Mouse (Mus musculus): ENCODE measurements around the gene Nol11.

The Nol11 gene

DNA sequence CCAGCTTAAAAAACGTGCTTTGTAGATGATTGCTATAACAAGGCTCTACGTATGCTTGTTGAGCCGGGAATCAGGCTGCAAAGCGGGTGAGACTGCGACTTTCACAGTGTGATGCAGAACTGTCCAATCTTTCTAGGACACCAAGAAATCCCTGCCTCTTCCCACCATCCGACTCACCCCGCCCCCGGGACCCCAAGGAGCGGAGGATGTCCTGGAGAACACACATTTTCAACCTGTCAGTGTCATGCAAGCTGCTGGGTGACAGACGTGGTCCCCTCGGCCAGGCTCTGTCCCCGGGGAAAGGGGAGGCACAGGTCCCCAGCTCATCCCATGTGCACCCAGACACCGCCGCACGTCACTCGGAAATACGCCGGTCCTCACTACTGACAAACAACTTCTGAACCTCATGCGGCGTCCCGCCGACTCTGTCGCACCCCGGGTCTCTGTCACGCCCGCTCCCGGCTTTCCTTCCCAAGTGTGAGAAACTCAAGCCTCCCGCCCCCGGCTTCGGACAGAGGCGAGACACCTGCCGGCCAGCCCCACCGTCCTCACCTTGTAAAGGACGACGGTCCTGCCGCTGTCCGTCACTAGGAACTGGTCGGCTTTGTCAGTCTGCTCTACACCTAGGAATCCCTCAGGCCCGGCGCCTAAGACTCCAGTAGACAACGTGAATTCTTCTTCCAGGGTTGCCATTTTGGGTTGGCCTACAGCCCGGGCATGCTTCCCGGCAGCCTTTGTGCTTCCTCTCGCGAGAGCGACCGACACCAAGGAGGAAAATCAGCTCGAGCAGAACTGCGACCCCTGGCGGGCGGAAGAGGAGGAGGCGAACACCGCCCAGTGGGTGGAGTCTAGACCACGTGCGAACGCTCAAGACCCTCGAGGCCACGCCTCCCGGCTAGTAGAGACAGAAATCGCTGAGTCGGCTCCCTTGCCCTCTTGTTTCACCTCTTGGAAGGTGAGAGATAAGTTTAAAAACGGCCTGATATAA lies at the start of gene Nol11:
Nol11 (minus strand) TSS at position 817 of the 988 bp plus-strand sequence.
- DNase-seq (ENCODE audit: low read depth, low spot score): peak; percentile 99

GRCm38 (mm10) chr11:107238506-107238905 lies 49.3 kb upstream of the Nol11 start:
- DNase-seq (ENCODE audit: low read depth, low spot score): peak; percentile 59

DNA sequence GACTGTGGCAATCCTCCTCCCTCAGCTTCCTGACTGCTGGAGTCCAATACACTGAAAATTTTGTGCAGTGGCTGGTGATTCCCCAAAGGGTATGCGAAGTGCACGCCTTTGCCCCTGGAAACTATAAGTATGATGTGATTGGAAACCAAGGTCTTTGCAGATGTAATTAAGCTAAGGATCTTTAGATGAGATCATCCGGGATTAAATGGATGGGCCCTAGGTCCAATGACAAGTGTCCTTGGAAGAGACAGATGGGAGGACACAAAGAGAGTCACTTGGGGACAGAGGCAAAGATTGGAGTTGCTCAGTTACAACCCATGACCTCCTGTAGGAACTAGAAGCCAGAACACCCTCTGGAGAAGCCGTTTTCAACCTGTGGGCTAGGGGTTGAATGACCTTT lies 48.4 kb upstream of the Nol11 start:
- no peak for DNase-seq (ENCODE audit: low read depth, low spot score)

DNA sequence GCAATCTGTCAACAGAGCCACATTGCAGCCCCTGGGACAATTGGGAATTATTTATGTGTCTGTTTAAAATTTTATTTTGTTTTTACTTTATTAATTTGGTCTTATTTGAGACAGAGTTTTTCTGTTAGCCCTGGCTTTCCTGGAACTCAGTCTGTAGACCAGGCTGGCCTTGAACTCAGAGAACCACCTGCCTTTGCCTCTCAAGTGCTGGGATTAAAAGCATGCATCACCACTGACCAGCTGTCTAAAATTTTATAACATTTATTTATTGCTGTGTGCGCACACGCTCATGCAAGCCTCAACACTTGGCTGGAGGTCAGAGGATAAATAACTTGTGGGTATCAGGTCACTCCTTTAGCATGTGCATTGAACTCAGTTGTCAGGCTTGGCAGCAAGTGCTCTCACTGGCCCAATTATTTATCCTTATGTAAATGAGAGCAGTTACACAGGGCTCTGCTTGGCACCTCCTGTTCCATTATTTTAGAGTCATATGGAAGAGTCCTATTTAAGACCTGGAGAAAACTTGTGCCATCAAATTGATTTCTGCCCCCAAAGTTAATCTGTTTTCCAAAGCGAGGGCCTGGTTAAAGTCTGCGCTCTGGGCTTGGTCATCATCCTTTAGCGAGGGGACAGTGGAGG lies 44.2 kb upstream of the Nol11 start:
- DNase-seq (ENCODE audit: low read depth, low spot score): no peak

GRCm38 (mm10) chr11:107230128-107230527 lies 40.9 kb upstream of the Nol11 start:
- no peak for DNase-seq (ENCODE audit: low read depth, low spot score)

DNA sequence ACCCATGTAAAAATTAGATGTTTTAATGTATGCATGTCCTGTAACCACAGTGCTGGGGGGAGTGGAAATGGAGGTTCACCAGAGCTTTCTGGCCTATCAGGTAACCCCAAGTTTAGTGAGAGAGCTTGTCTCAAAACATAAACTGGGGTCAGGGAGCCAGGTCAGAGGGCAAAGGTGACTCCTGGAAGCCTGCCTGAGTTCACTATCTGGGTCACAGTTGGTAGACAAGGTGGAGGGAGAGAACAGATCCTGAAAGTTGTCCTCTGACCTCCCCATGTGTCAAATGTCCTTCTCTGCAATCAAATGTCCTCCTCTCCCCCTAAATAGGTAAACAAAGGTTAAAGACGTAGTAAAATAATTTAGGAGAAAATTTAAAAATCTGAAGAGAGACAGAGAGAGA lies 37.2 kb upstream of the Nol11 start:
- DNase-seq (ENCODE audit: low read depth, low spot score): no peak

DNA sequence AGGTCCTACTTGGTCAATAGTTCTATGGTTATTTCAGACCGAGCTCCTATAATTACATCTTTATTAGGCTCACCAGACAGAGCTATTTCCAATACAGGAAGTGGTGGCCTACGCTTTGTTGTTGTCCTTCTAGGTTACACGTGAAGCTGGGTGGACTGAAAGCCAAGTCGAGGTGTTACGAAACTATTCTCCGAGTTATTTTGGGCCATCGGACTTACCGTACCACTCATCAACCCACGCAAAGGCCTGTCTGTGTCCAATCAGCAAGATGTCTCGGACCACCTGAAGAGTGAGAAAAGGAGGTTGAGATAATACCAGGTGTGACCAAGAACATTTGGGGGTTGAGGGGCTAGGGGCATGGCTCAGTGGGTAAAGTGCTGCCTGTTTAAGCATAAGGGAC lies 36.8 kb upstream of the Nol11 start:
- DNase-seq (ENCODE audit: low read depth, low spot score): no peak

DNA sequence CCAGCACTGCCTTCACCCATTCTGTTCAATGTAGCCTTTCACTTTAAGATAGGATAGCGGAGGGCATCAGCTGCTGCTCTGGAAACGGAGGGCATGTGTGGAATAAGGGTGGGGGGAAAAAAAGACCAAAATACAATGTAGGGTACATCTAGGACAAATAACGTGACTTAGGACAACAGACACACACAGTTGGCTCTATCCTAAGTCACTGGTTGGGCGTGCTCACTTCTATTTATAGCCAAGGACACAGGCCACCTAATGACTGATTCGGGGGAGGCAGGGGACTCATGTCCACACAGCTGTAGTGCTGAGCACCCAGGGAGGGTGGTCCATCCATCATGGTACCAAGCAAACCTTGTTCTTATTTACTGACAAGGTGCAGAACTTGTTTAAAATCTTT lies 36.1 kb upstream of the Nol11 start:
- no peak for DNase-seq (ENCODE audit: low read depth, low spot score)

DNA sequence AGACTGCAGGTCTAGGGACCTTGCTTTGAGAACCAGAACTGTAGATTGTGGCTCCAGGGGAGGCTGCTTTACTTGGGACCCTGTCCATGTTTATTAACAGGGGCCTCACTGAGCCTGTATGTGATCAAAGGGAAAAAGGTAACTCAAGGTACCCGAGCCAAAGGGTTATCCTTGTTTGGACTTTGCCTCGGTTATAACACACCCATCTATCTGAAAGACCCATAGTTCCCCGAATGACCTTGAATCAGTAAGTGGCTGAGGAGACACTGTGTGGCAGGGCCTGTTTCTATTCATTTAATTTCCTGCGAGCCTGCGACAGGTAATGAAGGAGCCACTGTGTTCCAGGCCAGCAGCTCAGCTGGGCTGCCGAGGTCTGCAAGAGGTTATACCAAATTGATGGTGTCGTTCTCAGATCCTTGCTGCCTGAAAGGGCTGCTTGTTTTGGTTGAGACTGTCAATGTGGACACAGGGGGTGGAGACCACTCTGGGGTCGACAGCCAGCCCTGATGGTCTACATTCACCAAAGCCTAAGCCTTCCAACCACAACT lies 34.6 kb upstream of the Nol11 start:
- no peak for DNase-seq (ENCODE audit: low read depth, low spot score)

GRCm38 (mm10) chr11:107223169-107223561 lies 34.0 kb upstream of the Nol11 start:
- DNase-seq (ENCODE audit: low read depth, low spot score): no peak

DNA sequence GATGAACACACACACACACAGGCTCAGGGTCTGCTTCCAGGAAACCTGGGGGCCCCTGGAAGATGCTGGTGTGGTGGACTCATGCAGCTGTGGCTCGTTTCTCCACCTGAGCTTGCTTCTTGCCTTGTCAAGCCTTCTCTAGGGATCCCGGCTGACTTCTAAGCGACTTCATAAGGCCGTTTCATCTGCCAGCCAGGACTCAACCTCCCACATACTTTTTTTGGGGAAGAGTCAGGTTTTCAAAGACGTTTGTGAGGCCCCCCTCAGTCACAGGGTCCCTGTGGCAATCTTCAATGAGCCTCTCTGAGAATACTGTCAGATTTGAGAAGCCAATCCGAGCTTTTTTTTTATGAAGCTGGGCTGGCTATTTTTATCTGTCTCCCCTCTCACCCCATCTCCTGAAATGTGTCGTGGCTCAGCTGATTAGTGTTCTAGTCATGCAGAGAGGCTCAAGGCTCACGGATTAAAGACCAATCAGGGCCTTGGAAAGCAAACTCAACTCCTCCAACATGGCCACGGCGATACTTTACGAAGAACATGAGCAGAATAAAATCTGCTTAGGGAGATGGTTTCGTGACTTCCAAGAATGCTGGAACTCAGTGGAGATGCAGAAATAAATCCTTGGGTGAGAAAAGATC lies 33.5 kb upstream of the Nol11 start:
- DNase-seq (ENCODE audit: low read depth, low spot score): no peak

DNA sequence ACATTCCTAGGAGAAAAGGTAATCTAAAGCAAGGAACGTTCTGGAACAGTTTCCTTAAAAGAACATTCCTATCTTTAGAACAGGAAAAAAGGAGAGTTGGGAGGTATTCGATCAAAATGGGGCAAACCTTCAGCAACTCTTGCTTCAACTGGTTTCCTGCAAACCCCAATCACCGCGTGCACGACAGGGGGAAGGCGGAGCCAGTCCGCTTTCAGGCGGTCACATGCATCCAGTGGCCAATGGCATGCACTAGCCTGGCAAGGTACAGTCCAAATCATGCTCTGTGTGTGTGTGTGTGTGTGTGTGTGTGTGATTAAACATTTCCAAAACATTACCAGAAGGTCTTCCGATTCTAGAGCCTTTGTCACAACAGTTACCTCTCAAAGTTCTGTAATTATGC lies 25.9 kb upstream of the Nol11 start:
- DNase-seq (ENCODE audit: low read depth, low spot score): peak; percentile 75

GRCm38 (mm10) chr11:107213745-107214144 lies 24.6 kb upstream of the Nol11 start:
- peak; percentile 61 for DNase-seq (ENCODE audit: low read depth, low spot score)

DNA sequence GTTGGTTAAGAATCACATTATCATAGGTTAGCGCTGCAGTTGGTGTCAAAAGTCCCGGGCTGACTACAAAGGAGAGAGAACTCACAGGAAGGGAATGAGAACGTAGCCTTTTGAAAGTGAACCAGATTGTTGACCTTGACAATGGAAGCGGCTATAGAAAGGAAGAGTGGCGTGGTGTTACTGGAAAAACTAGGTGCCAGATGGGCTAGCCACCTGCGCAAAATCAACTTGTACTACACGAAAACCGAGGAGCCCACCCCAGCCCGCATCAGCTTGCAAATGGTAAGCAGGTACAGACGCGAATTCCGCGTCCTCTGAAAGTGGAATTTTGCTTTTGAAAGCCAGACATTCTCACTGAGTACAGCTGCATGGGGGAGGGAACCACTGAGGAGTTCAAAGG lies 20.6 kb upstream of the Nol11 start:
- DNase-seq (ENCODE audit: low read depth, low spot score): peak; percentile 70

GRCm38 (mm10) chr11:107201773-107202172 lies 12.6 kb upstream of the Nol11 start:
- no peak for DNase-seq (ENCODE audit: low read depth, low spot score)

- no peak for DNase-seq (ENCODE audit: low read depth, low spot score)
Observed at GRCm38 (mm10) chr11:107199281-107199680, 10.1 kb upstream of the Nol11 start.

DNA sequence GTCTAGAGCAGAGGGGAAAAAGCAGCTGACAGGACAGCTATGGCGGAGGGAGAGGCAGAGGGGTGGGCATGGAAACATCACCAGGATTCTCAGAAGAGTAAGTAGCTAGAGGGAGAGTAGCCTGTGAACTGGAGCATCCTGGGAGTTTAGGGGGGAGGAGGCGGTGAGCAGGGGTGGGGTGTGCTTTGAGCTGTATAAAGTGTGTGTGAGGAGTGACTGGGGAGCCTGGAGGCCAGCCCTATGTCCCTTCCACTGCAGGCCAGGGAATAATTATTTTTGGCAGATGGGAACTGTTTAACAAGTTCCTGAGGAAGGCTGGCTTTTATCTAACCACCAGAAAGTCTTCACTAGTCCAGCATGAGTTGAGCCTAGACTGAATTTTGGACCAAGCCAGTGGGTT lies 6.2 kb upstream of the Nol11 start:
- no peak for DNase-seq (ENCODE audit: low read depth, low spot score)

GRCm38 (mm10) chr11:107190376-107190775 lies 1.2 kb upstream of the Nol11 start:
- no peak for DNase-seq (ENCODE audit: low read depth, low spot score)

GRCm38 (mm10) chr11:107183777-107184176 lies 5.4 kb downstream of the Nol11 start:
- no peak for DNase-seq (ENCODE audit: low read depth, low spot score)

GRCm38 (mm10) chr11:107161215-107161614 lies 28.0 kb downstream of the Nol11 start:
- no peak for DNase-seq (ENCODE audit: low read depth, low spot score)

DNA sequence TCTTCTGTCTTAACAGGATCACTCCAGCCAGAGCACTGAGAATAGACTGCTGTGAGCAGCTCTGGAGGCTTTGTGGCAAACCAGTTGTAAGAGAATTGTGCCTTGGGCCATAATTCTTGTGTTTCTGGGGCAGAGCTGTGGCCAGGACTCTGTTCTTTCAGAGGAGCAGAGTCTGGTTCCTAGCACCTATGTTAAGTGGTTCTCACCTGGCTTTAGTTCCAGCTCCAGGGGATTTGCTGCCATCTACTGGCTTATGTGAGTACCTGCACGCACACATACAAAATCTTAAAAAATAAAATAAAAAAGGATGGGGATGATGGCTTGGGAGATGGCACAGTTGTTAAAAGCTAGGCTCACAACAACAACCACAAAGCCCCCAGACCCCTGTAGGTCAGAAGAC lies 30.1 kb downstream of the Nol11 start:
- DNase-seq (ENCODE audit: low read depth, low spot score): peak; percentile 84

DNA sequence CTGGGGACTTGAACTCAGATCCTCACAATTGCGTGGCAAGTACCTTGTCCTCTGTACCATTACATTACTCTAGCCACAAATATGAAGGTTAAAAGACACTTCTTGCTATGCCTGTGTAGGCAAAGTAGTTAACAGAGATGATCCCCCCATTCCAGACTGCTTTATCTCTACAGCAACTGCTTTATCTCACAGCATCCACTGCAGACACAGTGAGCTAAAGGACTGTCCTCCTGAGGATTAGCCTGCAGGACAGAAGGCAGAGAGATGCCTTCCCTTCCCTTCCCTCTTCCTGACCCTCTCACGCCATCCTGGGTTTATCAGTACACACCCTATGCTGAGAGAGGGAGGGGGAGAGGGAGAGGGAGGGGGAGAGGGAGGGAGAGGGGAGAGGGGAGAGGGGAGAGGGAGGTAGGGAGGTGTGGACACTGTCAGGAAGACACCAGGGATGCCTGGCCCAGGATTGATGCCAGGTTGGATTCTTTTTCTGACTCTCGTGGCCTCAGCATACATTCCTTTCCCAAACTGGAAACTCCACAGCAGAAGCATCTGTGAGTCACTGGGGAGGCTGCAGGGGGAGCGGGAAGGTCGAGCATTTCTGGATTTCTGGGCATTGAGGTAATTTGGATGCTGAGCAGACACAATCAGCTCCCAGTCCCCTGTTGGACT lies 32.1 kb downstream of the Nol11 start:
- DNase-seq (ENCODE audit: low read depth, low spot score): no peak
